Mouse (Mus musculus) heart, adult 18-20 months (tissue): ENCODE results near the gene Plin5. TPM values are rescaled to one million over a fixed set of nuclear protein-coding genes. Genes with fewer than 3 reads are reported as not detected.

Experiments used
- DNase-seq, 2 experiments: peaks; one replicate each; pipeline ENCODE4 v3.0.0; 2021 to 2022; ENCODE audit warnings: mixed read lengths in 1 of 2
- long read RNA-seq, 2 experiments: library from polyadenylated mRNA; stranded (forward); transcript quantifications; one replicate each; pipeline ENCODE4 v2.0.0; 2021
- total RNA-seq, 2 experiments: library from RNA; stranded (reverse); gene quantifications; 2 replicates each; pipeline ENCODE4 v1.2.3; 2021

Gene Plin5
- 100 to 1,000 TPM; 166 TPM for total RNA-seq
- long read RNA-seq, experiment 1, transcript Plin5-202 (8 exons, 1,986 nt), result minor isoform, 69 of 427 reads
- long read RNA-seq, experiment 1, transcript Plin5-201 (9 exons, 1,986 nt), result major isoform, 242 of 427 reads
- long read RNA-seq, experiment 1, partial matches to known transcripts, result 25 of 427 reads
- long read RNA-seq, experiment 1, other reads (novel, unspliced or antisense), result 91 of 427 reads
- long read RNA-seq, experiment 2, transcript Plin5-201 (9 exons, 1,986 nt), result major isoform, 118 of 249 reads
- long read RNA-seq, experiment 2, transcript Plin5-202 (8 exons, 1,986 nt), result minor isoform, 32 of 249 reads
- long read RNA-seq, experiment 2, partial matches to known transcripts, result 15 of 249 reads
- long read RNA-seq, experiment 2, other reads (novel, unspliced or antisense), result 84 of 249 reads

DNA sequence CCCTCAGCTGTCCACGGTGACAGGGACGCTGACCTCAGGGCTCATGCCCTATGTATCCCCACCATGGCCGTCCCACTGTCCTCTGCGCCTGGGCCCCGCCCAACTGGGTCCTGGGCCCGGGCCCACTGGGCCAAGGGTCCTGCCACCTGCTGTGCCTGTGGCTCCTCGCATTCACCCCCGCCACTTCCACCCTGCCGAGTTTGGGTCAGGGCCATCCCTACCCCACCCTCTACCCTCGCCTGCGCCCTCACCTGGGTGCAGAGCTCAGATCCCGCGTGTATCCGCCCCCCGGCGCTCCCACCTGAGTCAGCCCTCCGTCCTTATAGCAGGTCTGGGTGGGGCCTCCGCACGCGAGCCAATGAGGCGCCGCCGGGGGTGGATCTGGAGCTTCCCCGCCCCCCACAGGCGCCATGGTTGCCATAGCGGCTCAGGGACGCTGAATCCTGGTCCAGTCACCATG lies at the start of gene Plin5:
Gene Plin5 (minus strand): TSS at position 346 of the 460 bp plus-strand sequence.
- peak; percentile 84 to 87 for DNase-seq

GRCm38 (mm10) chr17:56165671-56166070 lies 48.3 kb upstream of the Plin5 start:
- DNase-seq, result no peak

- no peak for DNase-seq
These were observed 47.1 kb upstream of the Plin5 start for GRCm38 (mm10) chr17:56164510-56164909.

DNA sequence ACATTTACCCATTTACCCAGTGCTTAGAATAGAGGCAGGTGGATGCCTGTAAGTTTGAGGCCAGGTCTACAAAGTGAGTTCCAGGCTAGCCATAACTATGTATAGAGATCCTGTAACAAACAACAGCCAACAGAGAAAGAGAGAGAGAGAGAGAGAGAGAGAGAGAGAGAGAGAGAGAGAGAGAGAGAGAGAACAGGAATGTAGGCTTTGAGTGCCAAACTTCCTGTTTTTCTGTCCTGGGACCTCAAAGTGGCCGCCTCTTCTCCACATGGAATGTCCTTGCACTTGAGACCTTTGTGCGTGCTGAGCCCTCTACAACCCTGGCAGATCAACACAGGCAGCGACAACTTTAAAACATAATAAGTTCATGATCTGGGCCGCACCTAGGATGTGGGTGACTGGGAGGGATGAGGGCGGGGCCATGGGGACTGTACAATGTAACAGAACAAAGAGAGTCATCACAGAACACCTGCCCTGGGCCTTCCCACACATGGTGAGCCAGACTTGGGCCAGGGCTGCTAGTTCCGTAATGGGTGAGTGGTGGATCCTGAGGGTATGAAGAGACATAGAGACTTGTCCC lies 46.2 kb upstream of the Plin5 start:
- no peak for DNase-seq

DNA sequence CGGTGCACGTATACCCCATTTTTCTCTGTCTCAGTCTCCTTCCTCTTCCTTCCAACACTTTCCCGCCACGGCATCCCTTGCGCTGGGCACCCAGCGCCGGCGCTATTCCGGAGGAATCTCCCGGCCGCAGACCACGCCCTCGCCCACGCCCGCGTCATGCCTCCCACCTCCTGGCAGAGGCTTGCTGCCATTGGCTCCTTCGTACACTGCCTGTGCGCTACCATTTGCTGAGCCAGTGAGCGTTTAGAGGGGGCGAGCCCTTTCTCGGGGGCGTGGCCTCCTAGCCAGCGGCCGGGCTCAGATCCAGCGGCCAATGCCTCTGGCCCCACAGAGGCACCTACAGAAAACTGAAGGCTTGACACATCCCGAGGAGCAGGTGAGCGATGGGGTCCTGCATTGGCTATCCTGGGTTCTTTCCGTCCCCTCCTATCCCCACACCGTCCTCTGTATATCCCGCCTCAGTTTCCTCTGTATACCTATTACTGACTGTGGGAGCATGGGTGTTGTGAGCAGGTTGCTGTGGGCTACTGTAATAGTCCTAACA lies 44.9 kb upstream of the Plin5 start, which contains the start of gene Tnfaip8l1:
Gene Tnfaip8l1 (plus strand): TSS at position 247 of the 544 bp plus-strand sequence.
- DNase-seq, result peak; percentile 95 to 98

DNA sequence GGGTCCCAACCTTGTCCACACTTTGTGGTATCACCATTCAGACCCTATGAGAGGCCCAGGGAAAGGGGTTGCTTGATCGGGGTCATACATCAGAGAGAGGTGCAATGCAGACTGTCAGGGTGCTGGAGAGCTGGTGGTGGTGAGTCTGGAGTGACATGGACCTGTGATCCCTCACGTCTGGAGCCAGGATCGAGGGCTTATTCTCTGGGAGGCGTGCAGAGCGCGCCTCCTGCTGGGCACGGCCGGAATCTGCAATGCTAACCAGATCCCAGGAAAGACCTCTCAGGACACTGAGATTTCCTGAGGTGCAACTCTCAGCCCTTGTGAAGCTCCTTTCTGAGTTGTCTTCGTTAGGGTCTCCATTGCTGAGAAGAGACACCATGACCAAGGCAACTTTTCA lies 42.3 kb upstream of the Plin5 start:
- DNase-seq, result peak; percentile 66 to 79

DNA sequence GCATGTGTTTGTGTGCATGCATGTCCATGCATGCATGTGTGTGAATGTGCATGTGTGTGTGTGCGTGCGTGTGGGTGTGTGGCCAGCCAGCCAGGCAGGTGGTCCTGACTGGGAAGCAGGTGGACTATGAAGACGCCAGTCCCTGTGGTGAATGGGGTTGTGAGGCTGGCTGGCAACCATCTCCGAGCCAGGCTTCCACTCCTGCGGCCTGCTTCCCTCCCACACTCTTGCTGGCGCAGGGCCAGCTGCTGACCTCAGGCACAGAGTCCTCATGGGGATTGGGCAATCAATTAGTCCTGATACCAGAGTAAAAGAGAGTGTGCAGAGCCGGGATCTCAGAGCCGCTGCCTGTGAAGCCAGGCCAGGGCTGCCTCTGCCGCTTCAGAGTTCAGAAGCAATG lies 36.2 kb upstream of the Plin5 start:
- peak; percentile 67 to 75 for DNase-seq

DNA sequence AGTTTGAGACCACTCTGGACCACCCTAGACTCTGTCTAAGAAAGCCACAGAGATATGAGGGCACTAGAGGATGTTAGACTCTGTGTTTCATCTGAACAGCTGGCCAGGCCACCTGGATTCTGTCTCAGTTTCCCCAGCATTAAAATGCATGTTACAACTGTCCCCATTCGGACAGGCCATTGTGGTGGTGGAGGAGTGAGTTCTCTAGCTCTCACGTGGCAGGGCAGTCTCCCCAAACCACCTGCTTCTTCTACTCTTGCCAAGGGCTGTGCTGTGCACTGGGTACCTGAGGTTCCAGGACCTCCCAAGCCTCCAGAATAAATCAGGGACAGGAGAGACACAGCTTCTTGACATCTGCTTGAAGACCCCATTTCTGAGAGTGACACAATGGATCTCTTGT lies 32.5 kb upstream of the Plin5 start:
- DNase-seq, result no peak

GRCm38 (mm10) chr17:56148790-56149618 lies 31.6 kb upstream of the Plin5 start:
- no peak for DNase-seq

GRCm38 (mm10) chr17:56148280-56148679 lies 30.9 kb upstream of the Plin5 start:
- no peak for DNase-seq

GRCm38 (mm10) chr17:56147420-56147819 lies 30.0 kb upstream of the Plin5 start:
- no peak for DNase-seq

- no peak for DNase-seq
These were observed 28.7 kb upstream of the Plin5 start for GRCm38 (mm10) chr17:56146131-56146530.

DNA sequence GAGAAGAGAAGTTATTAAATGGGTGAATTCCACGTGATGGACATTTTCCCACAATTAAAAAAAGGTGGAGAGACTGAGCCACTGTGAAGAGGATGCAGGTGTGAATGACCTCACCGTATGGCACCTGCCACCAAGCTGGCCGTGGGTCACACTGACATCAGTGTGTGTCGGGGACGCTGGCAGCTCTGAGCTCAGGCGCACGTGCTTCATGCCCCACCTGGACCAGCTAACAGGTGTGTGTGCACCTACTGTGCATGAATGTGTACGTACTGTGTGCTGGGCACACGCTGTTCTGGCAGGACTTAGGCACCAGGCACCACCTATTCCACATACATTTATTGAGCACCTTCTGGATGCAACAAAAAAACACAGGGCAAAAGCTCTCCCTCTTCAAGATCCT lies 27.1 kb upstream of the Plin5 start:
- DNase-seq, result no peak

DNA sequence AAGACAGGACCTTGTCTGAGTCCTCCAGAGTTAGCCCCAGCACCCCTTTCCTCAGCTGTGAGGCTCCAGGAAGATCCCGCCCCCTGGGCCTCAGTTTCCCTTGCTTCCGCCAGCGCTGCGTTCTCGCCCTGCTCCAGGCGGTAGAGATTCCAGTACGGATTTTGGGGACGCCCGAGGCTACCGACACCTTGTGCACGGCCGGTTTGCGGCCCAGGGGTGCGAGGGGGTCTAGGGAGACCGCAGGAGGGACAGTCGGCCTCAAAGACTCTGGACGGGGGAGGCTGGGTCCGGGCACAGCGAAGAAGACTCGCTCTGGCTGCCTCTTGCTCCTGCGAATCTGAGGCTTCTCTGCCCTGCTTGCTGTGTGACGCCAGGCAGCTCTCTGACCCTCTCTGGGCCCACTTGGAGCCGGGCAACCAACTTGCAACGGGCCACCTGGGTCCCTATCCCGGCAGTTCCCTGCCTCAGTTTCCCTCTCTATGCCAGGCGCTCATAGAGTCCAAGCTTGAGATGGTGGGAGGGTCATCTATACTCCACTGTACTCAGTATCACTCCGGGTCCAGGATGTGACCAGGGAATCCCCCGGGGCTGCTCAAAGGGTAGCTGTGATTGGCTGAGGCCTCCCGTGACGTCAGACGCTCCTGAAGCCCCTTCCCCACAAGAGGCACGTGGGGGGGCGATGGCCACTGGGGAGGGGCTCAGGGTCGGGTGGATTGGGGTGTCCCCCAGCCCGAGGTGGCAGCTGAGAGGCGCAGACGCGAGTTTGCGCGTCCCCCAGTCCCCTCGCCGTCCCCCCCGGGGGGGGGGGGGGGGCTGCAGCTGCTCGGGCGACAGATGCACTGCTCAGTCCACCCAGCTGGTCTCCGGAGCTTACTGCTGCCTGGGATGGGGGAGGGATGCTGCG lies 24.6 kb upstream of the Plin5 start:
- DNase-seq, result peak in 1 of 2 experiments; percentile 63

DNA sequence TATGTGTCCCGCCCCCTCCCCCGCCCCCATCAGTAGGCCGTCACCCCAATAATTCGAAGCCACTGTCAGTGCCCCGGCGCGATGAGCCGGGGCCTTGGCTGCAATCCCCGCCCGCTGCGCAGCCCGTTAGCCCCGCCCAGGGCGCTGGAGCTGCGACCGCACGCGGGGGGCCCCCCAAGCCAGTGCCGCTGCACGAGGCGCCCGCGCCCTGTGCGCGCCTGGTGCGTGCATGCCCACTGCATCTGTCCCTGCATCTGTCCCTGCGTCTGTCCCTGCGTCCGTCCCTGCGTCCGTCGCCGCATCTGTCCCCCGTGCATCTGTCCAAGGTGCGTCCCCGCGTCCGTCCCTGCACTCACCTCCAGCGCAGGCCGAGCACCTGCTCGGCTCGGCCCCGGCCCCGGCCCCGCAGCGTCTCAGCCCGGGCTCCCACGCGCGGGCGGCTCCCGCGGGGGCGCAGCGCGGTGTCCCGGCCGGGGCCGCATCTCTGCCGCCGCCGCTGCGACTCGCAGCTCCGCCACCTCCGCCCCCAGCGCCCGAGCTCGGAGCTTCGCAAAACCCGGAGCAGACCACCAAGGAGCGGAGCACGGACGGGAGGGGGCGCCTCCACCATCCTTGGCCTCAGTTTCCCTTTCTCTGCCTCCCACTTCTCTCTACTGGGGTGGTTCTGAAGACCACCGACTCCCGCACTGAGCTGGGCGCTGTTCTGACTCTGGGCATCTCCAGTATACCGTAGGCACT lies 22.6 kb upstream of the Plin5 start, which contains the start of gene Sema6b:
Gene Sema6b (minus strand): TSS at position 486 of the 738 bp plus-strand sequence.
- peak in 1 of 2 experiments; percentile 76 for DNase-seq

DNA sequence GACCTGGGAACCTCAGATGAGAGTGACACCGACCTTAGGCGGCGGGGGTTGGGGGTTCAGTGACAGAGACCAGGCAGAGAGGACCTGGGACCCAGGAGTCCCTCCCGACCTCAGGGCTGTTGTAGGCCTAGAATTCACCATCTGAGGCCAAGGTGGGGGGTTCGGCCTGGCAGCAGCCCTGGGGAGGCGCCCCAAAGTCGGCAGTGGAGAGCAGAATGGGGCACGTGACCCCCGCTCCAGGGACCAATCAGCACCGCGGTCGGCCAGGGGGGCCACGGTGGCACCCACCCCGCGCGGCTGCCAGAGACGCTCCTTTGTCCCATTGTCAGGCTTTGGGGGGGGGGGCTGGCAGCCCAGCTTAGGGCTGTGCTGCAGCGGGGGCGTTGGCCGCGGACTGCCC lies 22.0 kb upstream of the Plin5 start:
- peak in 1 of 2 experiments; percentile 9 for DNase-seq

DNA sequence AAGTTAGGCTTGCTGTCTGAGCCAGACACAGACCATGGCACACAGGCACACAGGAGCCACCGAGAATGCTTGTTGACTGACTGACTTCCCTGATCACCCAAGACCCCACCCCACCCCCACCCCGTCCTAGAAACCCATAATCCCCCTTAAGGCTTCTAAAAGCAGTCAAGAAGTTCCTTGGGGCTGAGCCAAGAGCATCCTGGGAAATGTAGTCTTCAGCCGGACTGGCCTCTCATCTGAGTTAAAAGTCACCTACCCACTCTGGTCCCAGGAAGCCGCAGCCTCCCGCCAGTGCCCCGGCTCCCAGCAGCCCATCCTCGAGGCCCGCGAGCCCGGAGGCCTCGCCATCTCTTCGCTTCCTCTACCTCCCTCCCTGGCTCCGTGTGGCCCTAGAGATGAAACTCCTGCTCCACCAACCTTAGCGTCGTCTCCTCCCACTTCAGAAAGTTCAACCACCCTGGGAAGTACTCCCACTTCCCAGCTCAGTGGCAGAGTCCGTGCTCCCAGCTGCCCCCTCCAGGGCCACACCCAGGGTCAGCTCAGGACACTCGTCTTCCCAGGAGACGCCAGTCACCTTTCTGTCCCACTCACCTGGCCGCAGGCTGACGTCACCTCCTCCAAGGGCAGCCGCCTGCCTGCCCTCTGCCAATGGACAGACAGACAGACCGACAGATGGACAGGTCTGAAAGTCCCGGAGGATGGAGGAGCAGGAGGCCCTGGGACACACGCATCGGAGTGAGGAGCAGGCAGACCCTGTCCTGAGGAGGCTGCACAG lies 20.6 kb upstream of the Plin5 start:
- DNase-seq, result peak in 1 of 2 experiments; percentile 21

DNA sequence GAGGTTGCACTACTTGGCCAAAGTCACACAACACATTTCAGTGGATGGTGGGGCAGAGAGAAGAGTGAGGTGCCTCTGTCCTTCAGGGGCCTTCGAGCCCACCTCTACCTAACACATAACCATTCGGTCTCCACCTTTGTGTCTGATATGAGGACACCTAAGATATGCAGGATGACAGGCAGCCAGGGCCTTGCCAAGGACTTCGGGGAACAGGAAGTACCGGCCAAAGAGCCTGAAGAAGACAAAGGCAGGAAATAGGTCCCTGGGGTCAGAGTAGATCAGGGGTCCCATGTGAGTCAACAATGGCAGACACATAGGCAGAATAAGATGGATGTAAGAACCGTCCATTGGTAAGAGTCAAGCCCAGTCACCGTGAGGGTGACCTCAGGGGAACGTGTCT lies 19.2 kb upstream of the Plin5 start:
- DNase-seq, result peak; percentile 13 to 47

GRCm38 (mm10) chr17:56134463-56134971 lies 17.1 kb upstream of the Plin5 start:
- DNase-seq, result peak; percentile 78 to 86
